Mouse (Mus musculus): ENCODE results near the gene Elovl5.

Gene Elovl5

DNA sequence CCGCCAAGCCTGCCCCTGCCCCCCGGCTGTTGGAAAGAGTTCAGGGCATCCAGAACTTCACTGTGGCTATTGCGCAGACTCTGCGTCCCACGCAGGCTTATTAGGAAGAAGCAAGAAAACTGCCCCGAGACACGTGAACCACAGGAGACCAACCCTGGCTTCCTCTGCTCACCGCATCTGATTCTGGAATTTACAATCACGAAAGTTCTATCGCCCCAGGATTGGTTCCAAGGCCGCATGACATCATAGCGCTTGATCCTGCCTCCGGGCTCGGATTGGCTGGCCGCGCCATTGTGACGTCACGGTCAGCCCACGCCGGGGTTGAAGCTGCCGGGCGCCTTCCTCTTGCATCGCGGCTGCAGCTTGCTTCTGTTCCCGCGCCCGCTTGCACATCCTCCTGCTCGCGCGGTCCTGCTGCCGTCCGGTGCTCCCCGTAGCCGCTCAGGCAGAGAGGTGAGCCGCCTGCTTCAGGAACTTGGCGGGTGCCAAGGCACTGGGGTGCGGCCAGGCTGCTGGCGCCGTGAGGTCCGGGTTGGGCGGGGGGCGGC is at the start of gene Elovl5:
Gene Elovl5, plus strand, starts transcription at position 291 of the 548 bp plus-strand sequence.
- DNase-seq (ENCODE audit: low spot score in 2 of 2) = peak; percentile 96 to 98

DNA sequence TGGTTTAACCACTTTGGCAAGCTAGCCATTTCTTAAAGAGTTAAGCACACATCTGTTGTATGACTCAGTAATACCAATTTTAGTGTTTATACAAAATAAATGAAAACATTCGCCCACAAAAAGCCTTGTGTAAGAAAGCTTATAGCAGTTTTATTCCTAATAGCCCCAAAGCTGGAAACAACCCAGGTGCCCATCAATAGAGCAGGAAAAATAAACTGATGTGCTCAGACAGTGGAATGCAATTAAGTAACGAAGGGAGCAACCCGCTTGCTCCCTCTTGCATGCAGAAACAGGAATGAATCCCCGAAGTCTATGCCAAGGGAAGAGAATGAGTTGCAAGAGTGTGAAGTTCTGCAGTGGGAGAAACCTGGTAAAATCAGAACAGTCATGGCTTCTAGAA is 25.7 kb upstream of the Elovl5 start:
- no peak for DNase-seq (ENCODE audit: low spot score in 2 of 2)

DNA sequence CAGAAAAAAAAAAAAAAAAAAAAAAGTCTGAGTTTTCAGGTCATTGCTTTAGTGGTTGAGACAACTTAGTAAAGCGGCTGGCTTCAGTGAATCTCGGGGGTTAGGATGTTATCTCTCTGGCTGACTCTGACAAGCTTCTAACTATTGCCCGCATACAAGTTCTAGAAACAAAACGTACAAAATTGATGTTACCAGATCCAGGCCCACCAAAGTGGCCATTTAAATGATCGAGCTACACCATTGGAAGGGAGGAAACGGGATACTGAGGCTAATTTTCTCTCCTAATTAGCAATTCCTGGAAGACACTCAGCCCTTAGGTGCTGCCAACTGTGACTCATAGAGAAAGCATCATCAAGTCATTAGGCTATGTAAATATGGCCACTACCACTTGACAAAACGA is 18.6 kb upstream of the Elovl5 start:
- DNase-seq (ENCODE audit: low spot score in 2 of 2) = no peak

DNA sequence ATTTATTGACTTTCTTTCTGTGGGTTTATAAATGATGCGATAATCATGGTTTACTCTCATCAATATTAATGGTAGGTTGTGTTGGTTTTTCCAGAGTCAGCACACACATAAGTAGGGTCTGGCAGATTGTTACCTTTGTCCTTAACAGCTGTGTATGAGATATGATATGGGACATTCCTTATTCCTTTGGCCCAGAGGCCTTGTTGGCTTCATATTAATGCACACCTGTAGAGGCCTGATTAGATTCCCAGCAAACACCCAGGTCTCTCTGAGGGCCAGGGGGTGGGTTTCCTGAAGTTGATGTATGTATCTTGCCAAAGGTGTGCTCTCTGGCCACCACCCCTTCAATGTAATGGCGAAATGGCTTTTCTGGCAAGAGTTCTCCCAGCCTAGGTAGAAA is 13.0 kb upstream of the Elovl5 start:
- DNase-seq (ENCODE audit: low spot score in 2 of 2) = no peak

DNA sequence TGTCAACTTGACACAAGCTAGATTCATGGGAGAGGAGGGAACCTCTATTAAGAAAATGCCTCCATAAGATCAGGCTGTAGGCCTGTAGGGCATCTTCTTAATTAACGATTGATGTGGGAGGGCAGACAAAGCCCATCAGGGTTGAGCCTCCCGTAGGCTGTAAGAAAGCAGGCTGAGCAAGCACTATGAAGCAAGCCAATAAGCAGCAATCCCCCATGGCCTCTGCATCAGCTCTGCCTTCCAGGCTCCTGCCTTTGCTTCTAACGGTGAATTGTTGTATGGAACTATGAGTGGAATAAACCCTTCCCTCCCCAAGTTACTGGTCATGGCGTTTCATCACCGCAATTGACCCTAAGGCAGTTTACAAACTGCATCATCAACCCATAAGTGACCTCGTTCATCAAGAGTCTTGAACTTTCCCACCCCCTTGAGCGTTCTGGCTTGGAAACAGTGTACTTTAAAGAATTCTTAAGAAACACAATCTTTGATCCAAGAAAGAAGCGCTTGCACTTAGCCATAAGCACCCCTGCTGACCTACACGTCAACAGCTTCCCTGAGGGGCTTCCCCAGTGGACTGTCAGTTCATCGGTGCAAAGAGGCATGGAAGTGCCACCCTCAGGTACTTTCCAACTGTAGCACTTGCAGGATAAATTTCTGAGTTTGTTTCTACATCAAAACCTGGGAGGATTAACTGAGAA is 7.4 kb upstream of the Elovl5 start:
- no peak for DNase-seq (ENCODE audit: low spot score in 2 of 2)

DNA sequence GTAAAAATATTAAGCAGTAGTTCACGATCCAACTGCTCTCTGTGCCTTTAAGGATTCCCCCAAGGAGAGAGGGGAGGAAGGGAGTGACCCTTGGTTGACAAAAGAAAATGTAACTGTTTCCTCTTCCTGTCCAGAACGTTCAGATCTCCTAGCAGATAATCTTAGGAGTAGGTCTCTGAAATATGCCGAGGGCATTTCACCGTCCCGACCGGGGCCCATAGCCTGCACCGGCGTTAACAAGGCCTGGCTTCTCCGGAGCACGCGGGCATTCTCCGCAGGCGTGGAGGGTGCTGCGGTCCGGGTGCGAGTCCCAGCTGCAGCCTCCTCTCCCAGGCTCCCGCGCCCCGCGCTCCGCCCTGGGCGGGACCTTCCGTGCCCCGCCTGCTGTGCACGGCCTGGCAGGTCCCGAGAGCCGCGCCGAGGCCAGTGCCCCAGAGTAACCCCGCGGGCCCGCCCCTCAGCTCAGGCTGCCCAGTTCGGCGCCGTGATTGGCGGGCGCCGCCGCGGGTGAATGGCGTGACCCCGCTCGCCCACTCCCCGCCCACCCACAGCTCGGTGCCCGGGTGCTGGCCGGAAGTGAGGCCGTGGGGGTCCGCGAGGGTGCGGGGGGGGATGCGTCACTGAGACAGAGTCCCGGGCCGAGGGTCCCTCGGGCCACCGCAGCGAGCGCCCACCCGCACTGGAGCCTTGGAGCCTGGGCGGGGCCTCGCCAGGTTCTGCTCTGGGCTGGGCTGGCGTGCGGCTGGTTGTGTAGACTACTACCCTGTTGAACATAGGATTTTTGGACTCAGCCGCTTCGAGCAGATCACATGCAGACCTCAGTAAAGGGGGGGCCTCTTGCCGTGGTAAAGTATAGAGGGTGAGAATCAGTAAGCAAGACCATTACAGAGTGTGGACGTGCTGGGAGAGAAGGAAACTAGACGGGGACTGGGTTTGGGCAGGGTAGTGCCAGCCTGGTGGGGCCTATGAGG is 6.6 kb upstream of the Elovl5 start:
- DNase-seq (ENCODE audit: low spot score in 2 of 2) = peak; percentile 85

DNA sequence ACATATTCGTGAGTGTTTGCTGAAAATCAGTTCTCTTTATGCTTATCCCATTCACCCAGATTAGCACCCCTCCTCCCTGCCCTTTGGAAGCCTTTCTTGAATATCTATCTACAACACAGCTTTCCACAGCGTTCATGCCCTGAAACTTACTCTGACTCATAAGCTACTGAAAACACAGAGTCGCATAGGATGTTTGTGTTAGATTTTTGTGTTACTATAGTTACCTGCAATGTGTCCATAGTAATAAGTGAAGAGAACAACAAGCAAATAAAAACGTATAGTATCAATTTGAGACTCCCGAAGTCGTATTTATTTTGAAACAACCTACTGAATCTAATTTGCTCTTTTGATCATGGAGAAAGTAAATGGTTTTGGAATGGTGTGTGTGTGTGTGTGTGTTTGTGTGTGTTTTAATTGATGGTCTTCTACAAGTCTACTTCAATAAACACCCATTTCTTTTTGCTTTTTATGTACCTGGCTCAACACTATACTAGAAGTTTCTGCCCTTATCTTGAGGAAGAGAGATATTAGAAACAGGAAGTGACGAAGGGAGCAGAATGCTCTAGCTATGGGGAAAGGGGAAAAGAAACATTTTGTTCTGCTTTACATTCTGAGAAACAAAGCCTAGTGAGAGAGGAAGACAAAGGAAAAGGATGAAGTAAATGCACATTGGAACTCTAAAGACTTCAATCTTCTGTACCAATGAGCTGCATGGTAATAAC is 5.5 kb upstream of the Elovl5 start:
- no peak for DNase-seq (ENCODE audit: low spot score in 2 of 2)

DNA sequence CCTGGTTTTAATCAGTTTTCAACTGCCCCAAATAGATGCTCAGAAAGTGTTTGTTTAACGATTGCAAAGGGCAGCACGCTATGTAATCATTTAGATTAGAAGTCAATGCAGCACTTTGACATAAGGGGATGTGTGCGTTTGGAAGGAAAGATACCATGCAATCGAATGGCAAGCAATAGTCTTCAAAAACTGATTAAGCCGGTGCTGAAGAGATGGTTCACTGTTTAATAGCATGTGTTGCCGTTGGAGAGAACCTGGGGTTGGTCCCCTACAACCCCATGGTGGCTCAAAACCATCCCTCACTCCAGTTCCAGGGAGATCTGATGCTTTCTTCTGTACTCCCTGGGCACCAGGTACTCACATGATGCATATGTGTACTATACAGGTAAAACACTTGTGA is 4.9 kb upstream of the Elovl5 start:
- no peak for DNase-seq (ENCODE audit: low spot score in 2 of 2)

DNA sequence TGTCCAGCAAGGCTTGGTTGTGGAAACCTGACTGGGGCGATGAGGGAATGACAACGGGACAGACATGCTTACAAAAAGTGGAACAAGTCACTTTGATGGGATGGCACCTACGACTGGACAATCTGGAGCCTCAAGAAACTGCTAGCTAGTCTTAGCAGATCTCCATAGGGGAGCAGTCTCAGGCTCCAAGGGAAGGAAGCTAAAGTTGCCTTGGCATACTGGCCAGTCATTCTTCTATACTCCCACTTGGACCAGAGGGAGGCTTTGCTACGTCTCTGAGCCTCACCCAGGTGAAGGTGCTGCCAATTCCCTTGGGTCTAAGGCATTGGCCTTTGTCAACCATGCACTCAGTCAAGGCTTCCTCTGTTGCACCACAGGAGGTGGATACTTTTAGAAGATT is 2.5 kb upstream of the Elovl5 start:
- DNase-seq (ENCODE audit: low spot score in 2 of 2) = no peak

DNA sequence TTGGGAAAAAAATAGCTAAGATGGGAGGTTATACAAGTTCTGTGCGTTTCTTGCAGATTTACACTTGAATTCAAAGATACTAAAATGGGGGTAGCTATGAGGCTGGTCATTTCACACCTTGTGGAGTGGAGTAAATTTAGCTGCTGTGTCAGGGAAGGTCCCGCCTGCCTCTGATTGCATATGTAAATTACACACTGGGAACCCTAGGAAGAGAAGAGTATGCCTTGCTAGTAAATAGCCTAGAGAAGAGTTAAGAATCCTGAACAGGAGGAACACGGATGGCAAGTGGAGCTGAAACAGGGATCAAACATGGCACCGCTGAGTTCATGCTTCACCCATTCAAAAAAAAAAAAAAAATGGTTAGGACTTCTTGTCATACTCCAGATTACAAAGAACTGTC is 1.4 kb upstream of the Elovl5 start:
- no peak for DNase-seq (ENCODE audit: low spot score in 2 of 2)

DNA sequence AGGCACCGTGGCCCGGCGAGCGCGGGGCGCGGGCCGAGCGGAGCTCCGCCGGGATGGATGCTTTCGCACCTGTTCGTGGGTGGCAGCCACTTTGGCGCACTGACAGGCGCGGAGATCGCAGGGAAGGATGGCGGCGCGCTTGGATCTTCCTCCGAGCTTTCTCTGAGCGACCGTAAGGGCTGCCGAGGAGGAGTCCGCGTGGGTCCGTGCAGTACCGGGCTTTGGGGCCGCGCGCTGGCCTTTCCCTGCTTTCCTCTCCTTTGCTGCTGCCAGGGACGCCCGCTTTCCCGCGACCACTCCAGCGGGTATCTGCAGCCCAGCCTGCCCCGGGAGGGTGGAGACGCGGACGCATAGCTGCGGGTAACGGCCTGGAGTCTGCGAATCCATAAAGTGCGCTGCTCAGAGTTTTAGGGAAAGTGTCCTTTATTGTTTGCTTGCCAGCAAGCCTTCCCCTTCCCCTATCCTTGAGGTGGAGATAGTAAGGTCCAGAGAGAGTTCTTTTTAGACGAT is 513 bp downstream of the Elovl5 start:
- DNase-seq (ENCODE audit: low spot score in 2 of 2) = no peak

DNA sequence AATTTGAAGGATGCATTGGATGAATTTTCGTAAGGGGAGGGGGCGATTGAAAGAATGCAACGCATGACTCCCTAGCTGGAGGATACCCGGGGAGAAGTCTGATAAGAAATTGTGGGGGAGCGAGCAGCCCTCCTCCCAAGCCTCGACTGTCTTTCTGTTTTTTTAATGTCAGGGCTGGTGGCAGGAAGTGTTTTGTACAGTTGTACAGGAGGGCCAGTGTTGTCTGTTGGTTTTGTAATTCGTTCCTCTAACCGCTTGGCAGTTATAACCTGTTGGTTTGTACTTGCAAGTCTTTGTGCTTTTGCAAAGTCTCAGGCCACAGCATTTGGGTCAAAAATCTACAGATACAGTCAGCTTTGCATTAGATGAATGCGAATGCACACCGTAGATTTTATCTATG is 1.0 kb downstream of the Elovl5 start:
- no peak for DNase-seq (ENCODE audit: low spot score in 2 of 2)

DNA sequence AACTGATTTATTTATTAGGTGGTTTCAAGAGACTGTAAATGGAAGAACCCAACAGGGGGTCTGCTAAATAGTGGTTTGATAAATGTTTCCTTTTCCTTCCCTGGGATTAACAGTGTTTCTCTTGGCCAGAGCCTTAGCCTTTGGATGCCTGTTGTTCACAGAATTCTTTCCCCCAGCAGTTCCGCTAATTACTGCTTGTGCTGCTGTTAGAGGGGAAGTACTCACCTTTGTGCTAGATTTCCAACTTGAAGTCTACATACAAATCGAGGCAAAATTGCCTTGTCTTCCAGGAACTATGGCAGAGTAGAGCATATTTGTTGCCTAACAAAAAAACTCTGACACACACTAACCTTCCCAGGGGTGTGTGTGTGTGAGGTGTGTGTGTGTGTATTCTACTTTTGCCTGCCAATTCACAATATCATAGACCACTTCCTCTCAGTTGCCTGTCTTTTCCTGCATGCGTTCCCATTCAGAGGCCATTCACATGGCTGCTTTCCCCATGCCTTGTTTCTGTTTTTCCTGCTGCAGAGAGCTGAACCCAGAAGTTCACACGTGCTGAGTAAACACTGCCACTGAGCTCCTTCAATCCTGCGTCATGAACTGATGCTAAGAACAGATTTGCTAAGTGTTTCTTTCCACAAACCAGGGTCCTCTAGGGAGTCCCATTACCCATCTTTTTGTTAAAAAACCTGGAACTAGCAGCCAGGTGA is 2.0 kb downstream of the Elovl5 start:
- DNase-seq (ENCODE audit: low spot score in 2 of 2) = no peak

DNA sequence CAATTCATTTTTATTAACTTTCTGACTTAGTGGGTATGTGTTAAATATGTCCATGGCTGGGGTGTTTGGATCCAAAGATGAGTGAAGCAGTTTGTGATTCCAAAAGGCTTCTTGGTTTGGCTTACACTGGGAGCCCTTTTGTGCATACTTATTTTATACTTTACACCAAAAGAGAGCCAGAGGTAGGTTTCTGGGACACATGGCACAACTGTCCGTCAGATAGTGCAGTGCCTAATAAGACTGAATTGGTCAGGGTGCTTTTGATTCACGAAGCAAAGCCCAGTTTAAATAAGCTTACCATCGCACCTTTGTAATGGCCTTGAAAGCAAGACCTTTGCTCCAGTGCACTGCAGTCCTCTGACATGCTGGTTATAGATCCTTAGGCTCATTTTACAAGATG is 3.3 kb downstream of the Elovl5 start:
- DNase-seq (ENCODE audit: low spot score in 2 of 2) = no peak

DNA sequence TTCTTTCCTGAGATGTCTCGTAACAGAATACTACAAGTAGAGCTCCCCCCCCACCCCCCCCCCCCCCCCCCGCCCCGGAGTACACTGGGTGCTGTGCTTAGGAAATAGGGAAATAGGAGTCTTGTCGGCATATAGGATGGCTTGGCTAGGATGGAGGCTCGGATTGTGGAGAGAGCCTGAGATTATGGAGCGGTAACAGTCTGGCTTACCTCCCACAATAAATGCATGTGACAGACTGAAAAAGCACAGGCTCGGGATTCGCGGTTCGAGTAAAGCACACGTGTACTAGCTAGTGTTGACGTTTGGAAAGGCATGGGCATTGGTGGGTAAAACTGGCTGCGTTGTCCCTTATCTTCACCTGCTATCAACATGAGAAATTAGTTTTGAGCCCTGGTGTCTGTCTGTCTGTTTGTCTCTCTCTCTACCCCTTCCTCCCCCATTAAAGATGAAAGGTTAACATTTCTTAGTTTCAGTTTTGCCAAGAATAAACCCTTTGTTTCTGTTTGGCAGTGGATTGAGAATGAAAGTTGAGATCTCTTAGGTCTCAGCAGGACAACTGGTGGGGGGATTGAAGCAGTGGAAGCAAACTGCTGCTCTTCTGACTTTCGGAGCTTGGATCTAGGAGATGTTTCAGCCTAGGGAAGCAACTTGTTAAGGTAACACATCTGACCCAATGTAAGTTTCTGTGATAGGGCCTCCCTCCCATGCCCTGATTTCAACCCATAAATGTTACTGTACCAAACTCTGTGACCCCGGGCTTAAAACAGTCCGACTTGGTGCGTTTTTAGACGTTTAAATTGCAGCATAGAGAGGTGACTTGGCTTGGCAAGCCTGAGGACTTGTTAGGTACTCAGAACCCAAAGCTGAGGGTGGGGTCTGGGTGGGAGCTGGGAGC is 4.4 kb downstream of the Elovl5 start:
- no peak for DNase-seq (ENCODE audit: low spot score in 2 of 2)

DNA sequence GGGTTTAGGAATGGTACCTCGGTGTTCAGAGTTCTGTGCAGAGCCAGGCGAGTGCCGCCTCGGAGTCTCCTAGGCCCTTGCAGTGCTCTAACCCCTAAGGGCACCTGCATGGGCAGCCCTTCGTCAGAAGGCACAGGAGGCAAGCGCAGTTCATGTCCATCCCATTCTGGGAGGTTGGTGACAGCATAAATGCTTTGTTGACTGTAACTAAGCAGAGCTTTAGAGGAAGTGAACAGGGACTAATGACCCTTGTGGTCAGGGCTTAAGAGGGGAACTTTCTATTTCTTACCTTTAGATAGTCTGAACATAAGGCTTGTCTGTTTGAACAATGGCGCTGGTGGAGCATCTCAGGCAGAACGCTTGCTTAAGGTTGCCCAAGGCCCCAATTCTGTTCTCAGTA is 6.6 kb downstream of the Elovl5 start:
- no peak for DNase-seq (ENCODE audit: low spot score in 2 of 2)

DNA sequence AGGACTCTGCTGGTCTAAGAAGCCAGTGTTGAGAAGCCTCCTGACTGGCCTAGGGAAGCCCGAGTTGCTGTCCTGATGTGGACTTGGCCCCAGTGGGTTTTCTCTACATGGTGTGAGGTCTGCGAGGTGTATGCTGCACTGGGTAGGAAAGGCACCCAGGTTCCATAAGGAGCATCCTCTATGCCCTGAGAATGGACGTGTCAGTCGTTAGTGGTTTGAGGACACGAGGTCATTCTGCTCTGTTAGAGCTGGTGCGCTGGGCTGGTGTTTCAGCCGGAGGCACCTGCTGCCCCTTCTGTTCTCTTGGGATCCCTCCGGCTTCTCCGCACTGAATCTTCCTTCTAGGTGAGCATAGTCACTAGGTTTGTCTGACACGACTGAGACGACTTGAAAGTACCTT is 7.0 kb downstream of the Elovl5 start:
- no peak for DNase-seq (ENCODE audit: low spot score in 2 of 2)

DNA sequence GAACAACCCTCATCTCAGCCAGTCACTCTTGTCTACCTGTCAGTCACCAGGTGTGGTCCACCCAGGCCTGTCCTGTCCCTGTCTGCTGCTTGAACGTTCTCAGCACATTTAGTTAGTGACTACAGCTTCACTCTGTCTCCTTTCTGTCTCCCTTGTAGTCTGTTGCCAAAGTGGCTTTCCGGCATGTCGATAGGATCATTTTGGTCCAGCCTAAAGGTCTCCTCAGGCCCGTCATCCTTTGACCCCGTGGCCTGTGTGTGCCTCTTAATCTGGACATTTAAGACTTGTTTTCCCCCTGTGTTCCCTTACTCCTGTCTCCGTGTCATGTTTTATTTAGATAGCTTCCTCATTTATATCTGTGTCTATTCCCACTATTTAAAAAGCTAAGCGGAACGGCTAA is 9.0 kb downstream of the Elovl5 start:
- no peak for DNase-seq (ENCODE audit: low spot score in 2 of 2)

DNA sequence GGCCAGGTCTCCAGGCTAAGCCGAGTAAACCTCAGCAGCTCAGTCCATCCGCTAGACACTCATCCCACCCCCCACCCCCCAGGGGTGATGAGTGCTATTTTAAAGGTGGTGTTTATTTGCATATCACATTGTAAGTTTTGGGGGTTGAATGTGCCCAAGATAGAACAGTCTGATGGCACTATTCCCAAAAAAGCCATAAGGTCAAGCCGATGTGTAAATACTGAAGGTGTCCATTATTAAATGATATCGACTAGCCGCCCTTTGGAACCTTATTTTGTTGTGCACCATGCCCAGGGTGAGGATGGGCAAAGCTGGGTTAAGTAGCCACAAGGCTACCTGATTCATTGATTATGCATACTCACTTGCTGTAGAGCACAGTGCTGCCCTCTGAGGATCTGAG is 9.7 kb downstream of the Elovl5 start:
- no peak for DNase-seq (ENCODE audit: low spot score in 2 of 2)

DNA sequence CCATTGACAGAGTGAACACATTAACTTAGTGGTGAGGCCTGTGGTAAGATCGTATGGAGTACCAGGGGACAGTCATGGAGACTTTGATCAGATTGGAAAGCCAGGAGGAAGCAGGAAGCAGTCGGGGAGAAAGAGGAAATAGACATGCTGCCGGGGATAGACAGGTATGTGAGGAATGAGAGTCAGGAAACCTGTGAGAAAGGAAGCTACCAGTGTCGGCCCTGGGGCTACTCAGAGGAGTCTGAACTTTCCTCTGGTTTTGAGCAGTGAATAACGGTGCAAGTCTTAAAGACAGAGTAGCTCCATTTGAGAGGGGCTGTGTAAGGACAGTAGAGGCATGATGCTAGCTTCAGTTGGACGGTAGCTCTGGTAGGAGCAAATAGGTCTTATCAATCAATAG is 10.3 kb downstream of the Elovl5 start:
- no peak for DNase-seq (ENCODE audit: low spot score in 2 of 2)
